Mouse (Mus musculus): ENCODE data around the gene Rnf169. TPM values are rescaled to one million over a fixed set of nuclear protein-coding genes. Genes with fewer than 3 reads are reported as not detected.

Rnf169 gene
- polyA plus RNA-seq, 2 experiments: 1.6 to 2.2 TPM

DNA sequence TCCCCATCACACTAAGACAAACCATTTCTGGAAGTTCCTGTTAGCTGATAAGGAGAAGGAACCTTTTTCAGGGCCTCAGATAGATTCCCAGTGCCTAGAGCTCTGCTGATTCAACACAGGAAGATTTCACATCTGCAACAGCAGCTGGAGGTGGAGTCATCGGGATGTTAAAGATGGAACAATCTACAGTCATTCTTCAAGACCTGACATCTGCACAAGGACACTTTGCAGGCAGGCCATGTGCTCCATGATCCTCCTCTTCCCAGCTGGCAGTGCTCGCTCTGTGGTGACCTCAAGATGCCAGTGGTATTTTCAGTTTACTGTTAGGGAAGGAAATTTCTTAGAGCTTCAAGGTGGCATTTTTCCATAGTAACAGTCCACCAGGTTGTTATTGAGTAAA is 87.9 kb downstream of the Rnf169 start:
- WGBS (ENCODE audit: insufficient replicate concordance): 64% methylated on average over 2 of the region's 2 CpGs
- Histone ChIP-seq H3K4me3 (ENCODE audit: insufficient read depth in 1 of 2, low read depth in 2 of 2, low read length in 2 of 2) (no peak overlapping the region), H3K27ac (no peak overlapping the region), H3K27me3 (ENCODE audit: control insufficient read depth, insufficient read depth, low read length) (no peaks in the 10 kb centered on the region), H3K4me1 (replicated peaks; ENCODE audit: control insufficient read depth in 2 of 2, insufficient read depth in 2 of 2, low read length in 1 of 2) (no peaks in the 10 kb centered on the region), H3K36me3 (replicated peaks; ENCODE audit: control insufficient read depth, insufficient read depth, low read depth) (no peaks in the 10 kb centered on the region), H3K9ac (replicated peaks) (no peak overlapping the region), H3K9me3 (ENCODE audit: control insufficient read depth, low read length) (no peaks in the 10 kb centered on the region), H3K4me2 (ENCODE audit: low read depth) (no peak overlapping the region)
- no peak for TF ChIP-seq EP300 (IDR thresholded peaks at IDR 0.05; ENCODE audit: low read depth)
- no peak for TF ChIP-seq CTCF (IDR thresholded peaks at IDR 0.05; ENCODE audit: low read depth)
- DNase-seq (ENCODE audit: low read depth in 3 of 3, low spot score in 3 of 3) (no peak), ATAC-seq (ENCODE audit: insufficient read depth) (no peak)

DNA sequence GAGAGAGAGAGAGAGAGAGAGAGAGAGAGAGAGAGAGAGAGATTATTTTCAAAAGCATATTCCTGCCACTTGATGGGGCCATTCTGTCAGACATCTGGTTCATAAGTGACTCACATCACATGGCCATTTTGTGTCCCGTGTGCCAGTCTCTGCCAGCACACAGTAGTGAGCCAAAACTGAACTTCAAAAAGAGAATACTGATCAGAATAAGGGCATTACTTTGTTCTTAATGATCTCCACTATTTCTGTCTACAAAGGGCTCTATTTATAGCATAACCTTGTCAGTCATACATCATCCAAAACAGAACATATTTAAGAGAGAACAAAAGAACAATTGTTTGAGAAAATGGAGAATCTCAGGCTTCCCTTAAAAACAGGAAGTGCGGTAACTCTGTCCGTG is 88.8 kb downstream of the Rnf169 start:
- H3K9ac ChIP-seq (replicated peaks): no peak overlapping the region
- H3K27me3 ChIP-seq (ENCODE audit: control insufficient read depth, insufficient read depth, low read length): no peaks in the 10 kb centered on the region
- no peak for ATAC-seq (ENCODE audit: insufficient read depth)
- TF ChIP-seq EP300 (IDR thresholded peaks at IDR 0.05; ENCODE audit: low read depth): no peak
- TF ChIP-seq CTCF (IDR thresholded peaks at IDR 0.05; ENCODE audit: low read depth): no peak
- H3K27ac ChIP-seq: no peak overlapping the region
- no peak overlapping the region for H3K4me3 ChIP-seq (ENCODE audit: insufficient read depth in 1 of 2, low read depth in 2 of 2, low read length in 2 of 2)
- 37% methylated on average over 3 of the region's 3 CpGs for WGBS (ENCODE audit: insufficient replicate concordance)
- no peaks in the 10 kb centered on the region for H3K9me3 ChIP-seq (ENCODE audit: control insufficient read depth, low read length)
- no peak for DNase-seq (ENCODE audit: low read depth in 3 of 3, low spot score in 3 of 3)
- no peak overlapping the region for H3K4me2 ChIP-seq (ENCODE audit: low read depth)
- no peaks in the 10 kb centered on the region for H3K4me1 ChIP-seq (replicated peaks; ENCODE audit: control insufficient read depth in 2 of 2, insufficient read depth in 2 of 2, low read length in 1 of 2)
- no peaks in the 10 kb centered on the region for H3K36me3 ChIP-seq (replicated peaks; ENCODE audit: control insufficient read depth, insufficient read depth, low read depth)

DNA sequence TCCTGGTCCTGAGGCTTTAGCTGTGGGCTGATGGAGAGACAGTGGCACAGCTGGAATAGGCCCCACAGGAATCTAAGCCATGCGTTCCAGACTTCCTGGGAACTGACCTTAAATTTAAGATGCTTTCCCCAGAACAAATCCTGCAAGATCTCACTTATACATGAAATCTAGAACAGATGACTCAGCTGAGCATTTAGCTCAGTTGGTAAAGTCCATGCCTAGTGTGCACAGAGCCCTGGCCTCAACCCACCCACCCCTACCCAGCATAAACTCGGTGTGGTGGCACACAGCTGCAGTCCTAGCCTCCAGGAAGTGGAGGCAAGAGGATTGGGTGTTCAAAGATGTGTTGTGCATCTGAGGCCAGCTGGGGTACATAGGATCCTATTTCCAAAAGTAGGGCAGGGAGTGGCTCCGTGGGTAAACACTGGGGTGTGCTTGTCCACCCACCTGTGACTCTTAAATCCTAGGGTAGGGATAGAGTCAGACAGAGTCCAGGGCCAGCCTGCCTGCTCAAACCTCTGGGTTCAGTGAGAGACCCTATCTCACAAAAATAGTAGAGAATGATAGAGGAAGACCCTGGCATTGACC is 90.0 kb downstream of the Rnf169 start:
- Histone ChIP-seq H3K36me3 (replicated peaks; ENCODE audit: control insufficient read depth, insufficient read depth, low read depth) (no peaks in the 10 kb centered on the region), H3K9me3 (ENCODE audit: control insufficient read depth, low read length) (no peaks in the 10 kb centered on the region), H3K27me3 (ENCODE audit: control insufficient read depth, insufficient read depth, low read length) (no peaks in the 10 kb centered on the region), H3K4me1 (replicated peaks; ENCODE audit: control insufficient read depth in 2 of 2, insufficient read depth in 2 of 2, low read length in 1 of 2) (no peaks in the 10 kb centered on the region), H3K9ac (replicated peaks) (no peak overlapping the region), H3K4me2 (ENCODE audit: low read depth) (no peak overlapping the region), H3K27ac (no peak overlapping the region), H3K4me3 (ENCODE audit: insufficient read depth in 1 of 2, low read depth in 2 of 2, low read length in 2 of 2) (no peak overlapping the region)
- no peak for DNase-seq (ENCODE audit: low read depth in 3 of 3, low spot score in 3 of 3)
- no peak for ATAC-seq (ENCODE audit: insufficient read depth)
- no peak for TF ChIP-seq EP300 (IDR thresholded peaks at IDR 0.05; ENCODE audit: low read depth)
- no peak for TF ChIP-seq CTCF (IDR thresholded peaks at IDR 0.05; ENCODE audit: low read depth)
- WGBS (ENCODE audit: insufficient replicate concordance): 49% methylated on average over 3 of the region's 3 CpGs

DNA sequence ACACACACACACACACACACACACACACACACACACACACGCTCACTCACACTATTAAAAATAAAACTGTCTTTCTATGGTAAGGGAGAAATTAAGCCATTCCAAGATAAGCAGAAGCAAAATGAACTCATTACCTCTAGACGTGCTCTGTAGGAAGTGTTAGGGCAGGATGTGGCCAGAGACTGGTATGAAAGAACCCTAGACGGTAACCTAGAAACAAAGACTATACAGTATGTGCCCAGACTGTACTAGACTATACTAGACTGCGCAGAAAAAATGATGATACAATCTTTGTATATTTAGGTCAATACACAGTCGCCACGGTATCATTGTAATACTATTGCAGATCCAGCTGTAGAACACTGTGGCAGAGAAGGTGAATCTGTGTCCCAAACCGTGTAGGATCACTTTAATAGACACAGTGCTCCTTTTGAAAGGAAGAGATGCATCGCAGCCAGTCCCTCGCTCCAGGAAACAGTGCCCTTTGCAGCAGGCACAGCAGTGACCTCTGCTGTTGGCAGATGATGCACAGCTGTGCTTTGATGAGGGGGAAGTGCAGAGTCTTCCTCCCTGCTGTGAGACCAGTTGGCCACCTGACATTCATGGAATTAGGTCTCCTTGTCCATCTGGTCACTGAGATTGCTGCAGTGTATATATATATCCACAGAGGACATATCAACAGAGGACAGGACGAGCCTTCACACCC is 90.9 kb downstream of the Rnf169 start:
- Histone ChIP-seq H3K36me3 (replicated peaks; ENCODE audit: control insufficient read depth, insufficient read depth, low read depth) (no peaks in the 10 kb centered on the region), H3K27ac (no peak overlapping the region), H3K27me3 (ENCODE audit: control insufficient read depth, insufficient read depth, low read length) (no peaks in the 10 kb centered on the region), H3K4me3 (ENCODE audit: insufficient read depth in 1 of 2, low read depth in 2 of 2, low read length in 2 of 2) (no peak overlapping the region), H3K4me2 (ENCODE audit: low read depth) (no peak overlapping the region), H3K9me3 (ENCODE audit: control insufficient read depth, low read length) (no peaks in the 10 kb centered on the region), H3K9ac (replicated peaks) (no peak overlapping the region), H3K4me1 (replicated peaks; ENCODE audit: control insufficient read depth in 2 of 2, insufficient read depth in 2 of 2, low read length in 1 of 2) (no peaks in the 10 kb centered on the region)
- peak; percentile 62 for TF ChIP-seq CTCF (IDR thresholded peaks at IDR 0.05; ENCODE audit: low read depth)
- no peak for TF ChIP-seq EP300 (IDR thresholded peaks at IDR 0.05; ENCODE audit: low read depth)
- no peak for ATAC-seq (ENCODE audit: insufficient read depth)
- DNase-seq (ENCODE audit: low read depth in 3 of 3, low spot score in 3 of 3): no peak
- WGBS (ENCODE audit: insufficient replicate concordance): 22% methylated on average over 10 of the region's 10 CpGs

DNA sequence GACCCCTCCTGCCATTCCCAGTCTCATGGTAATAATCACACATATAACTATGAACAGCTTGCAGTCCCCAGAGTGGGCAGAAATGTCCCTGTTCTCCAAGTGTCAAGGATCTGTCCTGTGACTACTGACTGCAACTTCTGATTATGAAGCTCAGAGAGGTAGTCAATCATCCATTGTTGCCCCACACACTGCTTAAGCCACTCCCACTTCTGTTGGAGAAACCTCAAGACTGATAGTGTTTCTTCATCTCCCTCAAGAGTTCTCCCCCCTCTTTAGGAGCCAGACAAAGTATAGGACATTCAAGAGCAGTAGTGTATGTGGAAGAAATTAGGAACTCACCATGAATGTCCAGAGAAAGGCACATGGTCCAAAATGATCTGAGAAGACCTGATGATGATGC is 92.5 kb downstream of the Rnf169 start:
- Histone ChIP-seq H3K9ac (replicated peaks) (no peak overlapping the region), H3K27me3 (ENCODE audit: control insufficient read depth, insufficient read depth, low read length) (no peaks in the 10 kb centered on the region), H3K4me1 (replicated peaks; ENCODE audit: control insufficient read depth in 2 of 2, insufficient read depth in 2 of 2, low read length in 1 of 2) (no peaks in the 10 kb centered on the region), H3K4me2 (ENCODE audit: low read depth) (no peak overlapping the region), H3K36me3 (replicated peaks; ENCODE audit: control insufficient read depth, insufficient read depth, low read depth) (no peaks in the 10 kb centered on the region), H3K4me3 (ENCODE audit: insufficient read depth in 1 of 2, low read depth in 2 of 2, low read length in 2 of 2) (no peak overlapping the region), H3K27ac (no peak overlapping the region), H3K9me3 (ENCODE audit: control insufficient read depth, low read length) (no peaks in the 10 kb centered on the region)
- ATAC-seq (ENCODE audit: insufficient read depth) (no peak), DNase-seq (ENCODE audit: low read depth in 3 of 3, low spot score in 3 of 3) (no peak)
- TF ChIP-seq CTCF (IDR thresholded peaks at IDR 0.05; ENCODE audit: low read depth) (no peak), EP300 (IDR thresholded peaks at IDR 0.05; ENCODE audit: low read depth) (no peak)
